Mouse (Mus musculus): ENCODE data around the gene Pclo.

- no peak for TF ChIP-seq CTCF (IDR thresholded peaks at IDR 0.05; ENCODE audit: low read depth)
- no peak for TF ChIP-seq EP300 (IDR thresholded peaks at IDR 0.05; ENCODE audit: low read depth)
These were observed 318.6 kb downstream of the Pclo start for GRCm38 (mm10) chr5:14833165-14833860.

All from liver, embryonic 14.5 days (tissue).